Mouse (Mus musculus) neural tube, embryonic 15.5 days (tissue): ENCODE results near the gene Nxn. TPM values are rescaled to one million over a fixed set of nuclear protein-coding genes. Genes with fewer than 3 reads are reported as not detected.

Experiments
- ATAC-seq: fragments of 200-750 bp; cut with Nextera tagmentation; 2 replicates; pipeline ENCODE4 v1.8.0; 2017; ENCODE audit warnings: mild to moderate bottlenecking, moderate TSS enrichment, moderate library complexity; ENCODE audit not compliant: low FRiP score
- H3K27ac ChIP-seq: fragments of 300-500 bp; sonication (generic); replicated peaks from 2 replicates; pipeline ENCODE4 v1.5.1; 2015; ENCODE audit warnings: mild to moderate bottlenecking, inconsistent platforms
- H3K27me3 ChIP-seq: fragments of 300-500 bp; sonication (generic); replicated peaks from 2 replicates; pipeline ENCODE4 v1.6.1; 2015; ENCODE audit warnings: inconsistent platforms
- H3K36me3 ChIP-seq: fragments of 300-500 bp; sonication (generic); 2 replicates; pipeline ENCODE4 v1.6.1; 2015; ENCODE audit warnings: inconsistent platforms
- H3K4me1 ChIP-seq: fragments of 300-500 bp; sonication (generic); 2 replicates; pipeline ENCODE4 v1.6.1; 2015; ENCODE audit warnings: inconsistent platforms
- H3K4me2 ChIP-seq: fragments of 300-500 bp; sonication (generic); 2 replicates; pipeline ENCODE4 v1.6.1; 2015; ENCODE audit warnings: inconsistent platforms, mild to moderate bottlenecking, moderate library complexity
- H3K4me3 ChIP-seq: fragments of 300-500 bp; sonication (generic); replicated peaks from 2 replicates; pipeline ENCODE4 v1.5.1; 2015; ENCODE audit warnings: mild to moderate bottlenecking, inconsistent platforms
- H3K9ac ChIP-seq: fragments of 300-500 bp; sonication (generic); replicated peaks from 2 replicates; pipeline ENCODE4 v1.6.1; 2015; ENCODE audit warnings: mild to moderate bottlenecking, inconsistent platforms
- H3K9me3 ChIP-seq: fragments of 300-500 bp; sonication (generic); replicated peaks from 2 replicates; pipeline ENCODE4 v1.6.1; 2016; ENCODE audit warnings: inconsistent platforms
- WGBS: fragments of 180-500 bp; shearing (Covaris S2); methylation state at CpG from one replicate; pipeline ENCODE4 v1.1.7; 2015; ENCODE audit warnings: mixed read lengths; 5-methylcytosine and 5-hydroxymethylcytosine counted together
- polyA plus RNA-seq: library from polyadenylated mRNA; unstranded; fragments of >200 nt; fragmentation: Nextera tagmentation; extraction: Ambion mirVana; gene quantifications from 2 replicates; pipeline ENCODE4 v1.2.1, GENCODE M21; 2015

The Nxn gene
- polyA plus RNA-seq, 1 experiment from 2014 or later = 27.3 TPM

- 62% methylated on average over 6 of the region's 6 CpGs for WGBS
- Histone ChIP-seq H3K27me3 (no peaks in the 10 kb centered on the region), H3K9me3 (no peaks in the 10 kb centered on the region), H3K4me1 (peaks cover 53% of the 10 kb centered on the region), H3K4me2 (no peak overlapping the region), H3K9ac (no peak overlapping the region), H3K4me3 (no peak overlapping the region), H3K27ac (no peak overlapping the region), H3K36me3 (no peaks in the 10 kb centered on the region)
- no peak for ATAC-seq
Measured at GRCm38 (mm10) chr11:76360255-76360654, 38.7 kb downstream of the Nxn start.

- Histone ChIP-seq H3K27ac (no peak overlapping the region), H3K4me3 (no peak overlapping the region), H3K36me3 (no peaks in the 10 kb centered on the region), H3K27me3 (no peaks in the 10 kb centered on the region), H3K9ac (no peak overlapping the region), H3K9me3 (no peaks in the 10 kb centered on the region), H3K4me1 (peaks cover 46% of the 10 kb centered on the region), H3K4me2 (no peak overlapping the region)
- WGBS = 33% methylated on average over 14 of the region's 14 CpGs
- ATAC-seq = no peak
Measured at GRCm38 (mm10) chr11:76358628-76359320, 40.2 kb downstream of the Nxn start.

GRCm38 (mm10) chr11:76357464-76357863 lies 41.5 kb downstream of the Nxn start:
- Histone ChIP-seq H3K9me3 (no peaks in the 10 kb centered on the region), H3K27me3 (no peaks in the 10 kb centered on the region), H3K4me2 (no peak overlapping the region), H3K4me1 (peaks cover 47% of the 10 kb centered on the region), H3K9ac (no peak overlapping the region), H3K27ac (no peak overlapping the region), H3K4me3 (no peak overlapping the region), H3K36me3 (no peaks in the 10 kb centered on the region)
- ATAC-seq = no peak
- WGBS = 58% methylated on average over 12 of the region's 12 CpGs

- Histone ChIP-seq H3K27ac (no peak overlapping the region), H3K36me3 (no peaks in the 10 kb centered on the region), H3K9me3 (no peaks in the 10 kb centered on the region), H3K27me3 (no peaks in the 10 kb centered on the region), H3K4me1 (peaks cover 60% of the 10 kb centered on the region), H3K4me2 (no peak overlapping the region), H3K4me3 (no peak overlapping the region), H3K9ac (no peak overlapping the region)
- WGBS = 70% methylated on average over 10 of the region's 11 CpGs
- ATAC-seq = no peak
Measured at GRCm38 (mm10) chr11:76356091-76356490, 42.8 kb downstream of the Nxn start.

GRCm38 (mm10) chr11:76355425-76355824 lies 43.5 kb downstream of the Nxn start:
- no peaks in the 10 kb centered on the region for H3K9me3 ChIP-seq
- H3K4me1 ChIP-seq = peaks cover 66% of the 10 kb centered on the region
- H3K4me3 ChIP-seq = no peak overlapping the region
- WGBS = 73% methylated on average over 6 of the region's 6 CpGs
- H3K27me3 ChIP-seq = no peaks in the 10 kb centered on the region
- H3K9ac ChIP-seq = no peak overlapping the region
- no peaks in the 10 kb centered on the region for H3K36me3 ChIP-seq
- no peak overlapping the region for H3K27ac ChIP-seq
- no peak for ATAC-seq
- no peak overlapping the region for H3K4me2 ChIP-seq

GRCm38 (mm10) chr11:76352861-76353558 lies 45.9 kb downstream of the Nxn start:
- Histone ChIP-seq H3K9ac (no peak overlapping the region), H3K4me2 (no peak overlapping the region), H3K4me1 (peaks cover 64% of the 10 kb centered on the region), H3K36me3 (no peaks in the 10 kb centered on the region), H3K9me3 (no peaks in the 10 kb centered on the region), H3K4me3 (no peak overlapping the region), H3K27me3 (no peaks in the 10 kb centered on the region), H3K27ac (peak overlapping the region; percentile 29)
- ATAC-seq = no peak
- 33% methylated on average over 16 of the region's 16 CpGs for WGBS

- Histone ChIP-seq H3K9me3 (no peaks in the 10 kb centered on the region), H3K4me2 (0 out of 2 replicates have a peak overlapping the region, but pooled peaks have one; percentile 5), H3K27ac (no peak overlapping the region), H3K36me3 (no peaks in the 10 kb centered on the region), H3K9ac (no peak overlapping the region), H3K4me1 (peaks cover 60% of the 10 kb centered on the region), H3K4me3 (no peak overlapping the region), H3K27me3 (no peaks in the 10 kb centered on the region)
- ATAC-seq = no peak
- WGBS = 12% methylated on average over 3 of the region's 3 CpGs
Measured at GRCm38 (mm10) chr11:76351624-76352011, 47.3 kb downstream of the Nxn start.

GRCm38 (mm10) chr11:76350931-76351623 lies 47.9 kb downstream of the Nxn start:
- H3K36me3 ChIP-seq = no peaks in the 10 kb centered on the region
- no peak overlapping the region for H3K9ac ChIP-seq
- no peaks in the 10 kb centered on the region for H3K9me3 ChIP-seq
- H3K27me3 ChIP-seq = no peaks in the 10 kb centered on the region
- H3K4me3 ChIP-seq = no peak overlapping the region
- 0 out of 2 replicates have a peak overlapping the region, but pooled peaks have one; percentile 5 for H3K4me2 ChIP-seq
- H3K27ac ChIP-seq = peak overlapping the region; percentile 38
- ATAC-seq = no peak
- H3K4me1 ChIP-seq = peaks cover 60% of the 10 kb centered on the region
- 15% methylated on average over 10 of the region's 10 CpGs for WGBS

- no peaks in the 10 kb centered on the region for H3K36me3 ChIP-seq
- H3K9ac ChIP-seq = no peak overlapping the region; the same call in 1 of the 2 replicates
- peaks cover 55% of the 10 kb centered on the region for H3K4me1 ChIP-seq
- no peak overlapping the region for H3K4me3 ChIP-seq
- no peaks in the 10 kb centered on the region for H3K9me3 ChIP-seq
- no peak overlapping the region for H3K4me2 ChIP-seq
- H3K27ac ChIP-seq = 0 out of 2 replicates have a peak overlapping the region, but pooled peaks have one; percentile 37
- H3K27me3 ChIP-seq = no peaks in the 10 kb centered on the region
- WGBS = 53% methylated on average over 5 of the region's 5 CpGs
- no peak for ATAC-seq
Measured at GRCm38 (mm10) chr11:76349833-76350232, 49.1 kb downstream of the Nxn start.

GRCm38 (mm10) chr11:76347589-76347988 lies 51.4 kb downstream of the Nxn start:
- Histone ChIP-seq H3K27ac (0 out of 2 replicates have a peak overlapping the region, but pooled peaks have one; percentile 37), H3K4me2 (no peak overlapping the region), H3K27me3 (no peaks in the 10 kb centered on the region), H3K4me3 (no peak overlapping the region), H3K4me1 (peaks cover 45% of the 10 kb centered on the region), H3K9me3 (no peaks in the 10 kb centered on the region), H3K9ac (no peak overlapping the region), H3K36me3 (no peaks in the 10 kb centered on the region)
- 36% methylated on average over 4 of the region's 4 CpGs for WGBS
- no peak for ATAC-seq

- no peak overlapping the region for H3K4me3 ChIP-seq
- no peaks in the 10 kb centered on the region for H3K9me3 ChIP-seq
- no peak overlapping the region for H3K4me2 ChIP-seq
- WGBS = 51% methylated on average over 9 of the region's 9 CpGs
- peak overlapping the region; percentile 28; the same call in 1 of the 2 replicates for H3K27ac ChIP-seq
- H3K36me3 ChIP-seq = no peaks in the 10 kb centered on the region
- peaks cover 30% of the 10 kb centered on the region for H3K4me1 ChIP-seq
- no peak for ATAC-seq
- no peak overlapping the region for H3K9ac ChIP-seq
- no peaks in the 10 kb centered on the region for H3K27me3 ChIP-seq
Measured at GRCm38 (mm10) chr11:76343031-76343430, 55.9 kb downstream of the Nxn start.
